Mouse (Mus musculus): ENCODE measurements around the gene Inpp4a.

Gene Inpp4a

GRCm38 (mm10) chr1:37299540-37300491 lies at the start of gene Inpp4a:
Gene Inpp4a, plus strand, starts transcription at chr1:37299865.
- DNase-seq (ENCODE audit: extremely low spot score), result peak; percentile 98

- DNase-seq (ENCODE audit: extremely low spot score), result peak; percentile 81
Observed at GRCm38 (mm10) chr1:37250643-37251310, 48.9 kb upstream of the Inpp4a start.

GRCm38 (mm10) chr1:37258443-37258842 lies 41.2 kb upstream of the Inpp4a start:
- DNase-seq (ENCODE audit: extremely low spot score), result no peak

- DNase-seq (ENCODE audit: extremely low spot score), result peak; percentile 62
Observed at GRCm38 (mm10) chr1:37272464-37272863, 27.2 kb upstream of the Inpp4a start.

GRCm38 (mm10) chr1:37286556-37286955 lies 13.1 kb upstream of the Inpp4a start:
- DNase-seq (ENCODE audit: extremely low spot score), result no peak

GRCm38 (mm10) chr1:37287748-37288147 lies 11.9 kb upstream of the Inpp4a start:
- no peak for DNase-seq (ENCODE audit: extremely low spot score)

GRCm38 (mm10) chr1:37288181-37288935 lies 11.3 kb upstream of the Inpp4a start:
- DNase-seq (ENCODE audit: extremely low spot score), result no peak

- no peak for DNase-seq (ENCODE audit: extremely low spot score)
Observed at GRCm38 (mm10) chr1:37288941-37289340, 10.7 kb upstream of the Inpp4a start.

GRCm38 (mm10) chr1:37296414-37296813 lies 3.3 kb upstream of the Inpp4a start:
- DNase-seq (ENCODE audit: extremely low spot score), result no peak

GRCm38 (mm10) chr1:37298904-37299303 lies 761 bp upstream of the Inpp4a start:
- no peak for DNase-seq (ENCODE audit: extremely low spot score)

- no peak for DNase-seq (ENCODE audit: extremely low spot score)
Observed at GRCm38 (mm10) chr1:37300650-37301049, 985 bp downstream of the Inpp4a start.

GRCm38 (mm10) chr1:37302801-37303200 lies 3.1 kb downstream of the Inpp4a start:
- no peak for DNase-seq (ENCODE audit: extremely low spot score)

GRCm38 (mm10) chr1:37305691-37306287 lies 6.1 kb downstream of the Inpp4a start:
- DNase-seq (ENCODE audit: extremely low spot score), result no peak

GRCm38 (mm10) chr1:37307586-37307985 lies 7.9 kb downstream of the Inpp4a start:
- no peak for DNase-seq (ENCODE audit: extremely low spot score)

- DNase-seq (ENCODE audit: extremely low spot score), result no peak
Observed at GRCm38 (mm10) chr1:37308021-37308742, 8.5 kb downstream of the Inpp4a start.

- DNase-seq (ENCODE audit: extremely low spot score), result no peak
Observed at GRCm38 (mm10) chr1:37308743-37309100, 9.1 kb downstream of the Inpp4a start.

- no peak for DNase-seq (ENCODE audit: extremely low spot score)
Observed at GRCm38 (mm10) chr1:37309939-37310515, 10.4 kb downstream of the Inpp4a start.

GRCm38 (mm10) chr1:37314338-37314737 lies 14.7 kb downstream of the Inpp4a start:
- DNase-seq (ENCODE audit: extremely low spot score), result no peak

- no peak for DNase-seq (ENCODE audit: extremely low spot score)
Observed at GRCm38 (mm10) chr1:37317644-37318285, 18.1 kb downstream of the Inpp4a start.

- no peak for DNase-seq (ENCODE audit: extremely low spot score)
Observed at GRCm38 (mm10) chr1:37318558-37318957, 18.9 kb downstream of the Inpp4a start.
